Mouse (Mus musculus): ENCODE results near the gene Sgms1.

GRCm38 (mm10) chr19:32360546-32360945, 29.0 kb downstream of the Sgms1 start:
- TF ChIP-seq CTCF (IDR thresholded peaks at IDR 0.05) (no peak), POLR2A (IDR thresholded peaks at IDR 0.05; ENCODE audit: insufficient read depth, low read depth, low read length) (no peak)

Data from heart, adult 2 months (tissue).